Mouse (Mus musculus) neural tube, embryonic 13.5 days (tissue): ENCODE results near the gene Ephb3. TPM values are rescaled to one million over a fixed set of nuclear protein-coding genes. Genes with fewer than 3 reads are reported as not detected.

Source experiments
- ATAC-seq: fragments of 200-750 bp; cut with Nextera tagmentation; 2 replicates; pipeline ENCODE4 v1.8.0; 2017; ENCODE audit warnings: low read depth, mild to moderate bottlenecking, moderate TSS enrichment, moderate library complexity
- H3K27ac ChIP-seq: fragments of 300-500 bp; sonication (generic); replicated peaks from 2 replicates; pipeline ENCODE4 v1.5.1; 2015; ENCODE audit warnings: moderate library complexity, mild to moderate bottlenecking, inconsistent platforms
- H3K27me3 ChIP-seq: fragments of 300-500 bp; sonication (generic); 2 replicates; pipeline ENCODE4 v1.6.1; 2015; ENCODE audit warnings: mild to moderate bottlenecking, inconsistent platforms
- H3K36me3 ChIP-seq: fragments of 300-500 bp; sonication (generic); 2 replicates; pipeline ENCODE4 v1.6.1; 2015; ENCODE audit warnings: mild to moderate bottlenecking, inconsistent platforms
- H3K4me1 ChIP-seq: fragments of 300-500 bp; sonication (generic); replicated peaks from 2 replicates; pipeline ENCODE4 v1.6.1; 2015; ENCODE audit warnings: inconsistent platforms
- H3K4me2 ChIP-seq: fragments of 300-500 bp; sonication (generic); 2 replicates; pipeline ENCODE4 v1.6.1; 2015; ENCODE audit warnings: inconsistent platforms, mild to moderate bottlenecking, moderate library complexity
- H3K4me3 ChIP-seq: fragments of 300-500 bp; sonication (generic); 2 replicates; pipeline ENCODE4 v1.5.1; 2015; ENCODE audit warnings: mild to moderate bottlenecking, inconsistent platforms
- H3K9ac ChIP-seq: fragments of 300-500 bp; sonication (generic); 2 replicates; pipeline ENCODE4 v1.6.1; 2015; ENCODE audit warnings: moderate library complexity, mild to moderate bottlenecking, inconsistent platforms
- H3K9me3 ChIP-seq: fragments of 300-500 bp; sonication (generic); 2 replicates; pipeline ENCODE4 v1.6.1; 2016; ENCODE audit warnings: inconsistent platforms
- WGBS: fragments of 180-500 bp; shearing (Covaris S2); methylation state at CpG from one replicate; pipeline ENCODE4 v1.1.7; 2015; 5-methylcytosine and 5-hydroxymethylcytosine counted together
- microRNA-seq: library from miRNA; unstranded; fragments of <30 nt; microRNA quantifications from one replicate; pipeline ENCODE4, GENCODE M21; 2016
- polyA plus RNA-seq: library from polyadenylated mRNA; unstranded; fragments of >200 nt; fragmentation: Nextera tagmentation; extraction: Ambion mirVana; gene quantifications from 2 replicates; pipeline ENCODE4 v1.2.1, GENCODE M21; 2015

Gene Ephb3
- polyA plus RNA-seq, 1 experiment from 2014 or later = 13.5 TPM

GRCm38 (mm10) chr16:21248713-21249531, 44.4 kb downstream of the Ephb3 start:
- Histone ChIP-seq H3K9me3 (no peaks in the 10 kb centered on the region), H3K27ac (no peak overlapping the region)

GRCm38 (mm10) chr16:21252401-21252955, 47.9 kb downstream of the Ephb3 start:
- ATAC-seq = 0 out of 2 replicates have a peak, but pooled peaks have one; percentile 36
- H3K4me3 ChIP-seq = no peak overlapping the region
- H3K9ac ChIP-seq = no peak overlapping the region
- no peak overlapping the region for H3K4me2 ChIP-seq
- H3K9me3 ChIP-seq = no peaks in the 10 kb centered on the region
- peaks cover 35% of the 10 kb centered on the region for H3K27me3 ChIP-seq
- WGBS = 41% methylated on average over 11 of the region's 11 CpGs
- H3K27ac ChIP-seq = no peak overlapping the region
- no peaks in the 10 kb centered on the region for H3K36me3 ChIP-seq
- H3K4me1 ChIP-seq = peaks cover 17% of the 10 kb centered on the region

More at GRCm38 (mm10) chr16:21248713-21249531, 44.4 kb downstream of the Ephb3 start:
- Histone ChIP-seq H3K27me3 (peaks cover 47% of the 10 kb centered on the region), H3K9ac (peak overlapping the region; percentile 57), H3K4me1 (peaks cover 42% of the 10 kb centered on the region), H3K36me3 (no peaks in the 10 kb centered on the region), H3K4me3 (peak overlapping the region; percentile 37), H3K4me2 (peak overlapping the region; percentile 65)
- ATAC-seq = no peak
- WGBS = 4% methylated on average over 39 of the region's 39 CpGs

GRCm38 (mm10) chr16:21255574-21256304, 51.2 kb downstream of the Ephb3 start:
- Histone ChIP-seq H3K4me2 (no peak overlapping the region), H3K4me3 (no peak overlapping the region), H3K9me3 (no peaks in the 10 kb centered on the region), H3K27me3 (peaks cover 4% of the 10 kb centered on the region), H3K27ac (no peak overlapping the region), H3K36me3 (no peaks in the 10 kb centered on the region), H3K4me1 (peaks cover 2% of the 10 kb centered on the region; the same call in 1 of the 2 replicates), H3K9ac (no peak overlapping the region)
- ATAC-seq = no peak
- 88% methylated on average over 11 of the region's 11 CpGs for WGBS

GRCm38 (mm10) chr16:21256514-21257305, 52.2 kb downstream of the Ephb3 start:
- Histone ChIP-seq H3K4me3 (no peak overlapping the region), H3K4me1 (peaks cover 2% of the 10 kb centered on the region; the same call in 1 of the 2 replicates), H3K27me3 (no peaks in the 10 kb centered on the region), H3K36me3 (no peaks in the 10 kb centered on the region), H3K27ac (no peak overlapping the region), H3K9me3 (no peaks in the 10 kb centered on the region), H3K4me2 (no peak overlapping the region), H3K9ac (no peak overlapping the region)
- ATAC-seq = no peak
- WGBS = 92% methylated on average over 12 of the region's 12 CpGs

- Histone ChIP-seq H3K4me2 (no peak overlapping the region), H3K4me3 (no peak overlapping the region), H3K27me3 (no peaks in the 10 kb centered on the region), H3K9me3 (no peaks in the 10 kb centered on the region), H3K27ac (no peak overlapping the region), H3K36me3 (no peaks in the 10 kb centered on the region), H3K4me1 (peaks cover 8% of the 10 kb centered on the region; the same call in 1 of the 2 replicates), H3K9ac (no peak overlapping the region)
- ATAC-seq = no peak
- WGBS = 87% methylated on average over 7 of the region's 7 CpGs
Measured at GRCm38 (mm10) chr16:21265417-21265816, 60.9 kb downstream of the Ephb3 start.

- Histone ChIP-seq H3K4me1 (peaks cover 40% of the 10 kb centered on the region), H3K9me3 (no peaks in the 10 kb centered on the region), H3K27ac (no peak overlapping the region), H3K9ac (no peak overlapping the region), H3K4me2 (no peak overlapping the region), H3K36me3 (no peaks in the 10 kb centered on the region), H3K27me3 (no peaks in the 10 kb centered on the region), H3K4me3 (no peak overlapping the region)
- 62% methylated on average over 8 of the region's 8 CpGs for WGBS
- no peak for ATAC-seq
Measured at GRCm38 (mm10) chr16:21269775-21270174, 65.2 kb downstream of the Ephb3 start.

GRCm38 (mm10) chr16:21271773-21272247, 67.3 kb downstream of the Ephb3 start:
- Histone ChIP-seq H3K36me3 (no peaks in the 10 kb centered on the region), H3K9me3 (no peaks in the 10 kb centered on the region), H3K4me2 (no peak overlapping the region), H3K9ac (no peak overlapping the region), H3K27ac (no peak overlapping the region), H3K4me3 (no peak overlapping the region), H3K27me3 (no peaks in the 10 kb centered on the region), H3K4me1 (peaks cover 44% of the 10 kb centered on the region)
- ATAC-seq = 0 out of 2 replicates have a peak, but pooled peaks have one; percentile 18
- WGBS = 54% methylated on average over 6 of the region's 6 CpGs

- Histone ChIP-seq H3K4me2 (no peak overlapping the region), H3K36me3 (no peaks in the 10 kb centered on the region), H3K9ac (no peak overlapping the region), H3K4me3 (no peak overlapping the region), H3K27me3 (no peaks in the 10 kb centered on the region), H3K4me1 (peaks cover 44% of the 10 kb centered on the region), H3K9me3 (no peaks in the 10 kb centered on the region), H3K27ac (no peak overlapping the region)
- WGBS = 54% methylated on average over 4 of the region's 4 CpGs
- ATAC-seq = no peak
Measured at GRCm38 (mm10) chr16:21272748-21273147, 68.2 kb downstream of the Ephb3 start.

Small RNA genes within 50 kb of the gene (microRNA-seq; reads per million reads assigned to microRNA genes)
- not detected for gene Mir7680

Other genes starting within 250 kb of the Ephb3 start
- gene Teddm3, start 50.8 kb upstream of the Ephb3 start, polyA plus RNA-seq = not detected in 2 replicates
- 26.7 and 26.9 TPM in 2 replicates for gene Vps8, start 218.4 kb downstream of the Ephb3 start, polyA plus RNA-seq